15 mouse cellular contexts compared by ENCODE assay signal in genomic region chr6:136653331-136653730, GRCm38 (mm10).
"Had no signal": no experiment of that assay in that cellular context is flagged by ENCODE, and none has a peak within 500 bp of the region (broad histone marks: within the 10 kb centered on the region; RNA-seq: fewer than 3 reads in every experiment).

No protein-coding gene starts in this region.

- H3K27ac ChIP-seq: limb, embryonic 13.5 days; liver, embryonic 15.5 days; midbrain, embryonic 10.5 days; neural tube, embryonic 13.5 days had no signal

- H3K4me3 ChIP-seq: limb, embryonic 13.5 days; liver, embryonic 15.5 days; midbrain, embryonic 10.5 days; neural tube, embryonic 13.5 days had no signal

- H3K4me1 ChIP-seq: limb, embryonic 13.5 days; midbrain, embryonic 10.5 days; neural tube, embryonic 13.5 days had no signal

- DNase-seq: kidney, adult 18-20 months; kidney, postnatal 10 days; kidney, postnatal 4 days; left cerebral cortex, postnatal 4 days; lung, adult 2 months; lung, postnatal 36 days; right cerebral cortex, postnatal 25 days; thymus, adult 18-20 months; thymus, postnatal 14 days had no signal

- ATAC-seq: lung, postnatal 0 days; midbrain, embryonic 16.5 days had no signal

- H3K36me3 ChIP-seq: limb, embryonic 13.5 days; liver, embryonic 15.5 days; midbrain, embryonic 10.5 days; neural tube, embryonic 13.5 days had no signal

- H3K27me3 ChIP-seq: limb, embryonic 13.5 days; neural tube, embryonic 13.5 days had no signal

- H3K4me2 ChIP-seq: limb, embryonic 13.5 days; liver, embryonic 15.5 days; neural tube, embryonic 13.5 days had no signal

- H3K9me3 ChIP-seq: limb, embryonic 13.5 days; liver, embryonic 15.5 days; midbrain, embryonic 10.5 days; neural tube, embryonic 13.5 days had no signal

- H3K9ac ChIP-seq: limb, embryonic 13.5 days; liver, embryonic 15.5 days; neural tube, embryonic 13.5 days had no signal
